17 mouse cellular contexts compared by ENCODE assay signal in genomic region chr1:155106310-155106709, GRCm38 (mm10).
"Had no signal": no experiment of that assay in that cellular context is flagged by ENCODE, and none has a peak within 500 bp of the region (broad histone marks: within the 10 kb centered on the region; RNA-seq: fewer than 3 reads in every experiment).

No protein-coding gene starts in this region.

- H3K4me2 ChIP-seq: lung, embryonic 15.5 days; midbrain, embryonic 12.5 days; neural tube, embryonic 12.5 days; stomach, embryonic 15.5 days had no signal

- H3K4me3 ChIP-seq: lung, embryonic 15.5 days; megakaryocyte, embryonic 14.5 days; midbrain, embryonic 12.5 days; neural tube, embryonic 12.5 days; stomach, embryonic 15.5 days had no signal

- H3K36me3 ChIP-seq: lung, embryonic 15.5 days; midbrain, embryonic 12.5 days; neural tube, embryonic 12.5 days; stomach, embryonic 15.5 days had no signal

- H3K27ac ChIP-seq: lung, embryonic 15.5 days; macrophage; midbrain, embryonic 12.5 days; neural tube, embryonic 12.5 days; stomach, embryonic 15.5 days; stomach, postnatal 0 days had no signal

- ATAC-seq: liver, postnatal 0 days; lung, postnatal 0 days had no signal

- DNase-seq: liver, postnatal 0 days; lung, adult 2 months; lung, postnatal 14 days; lung, postnatal 36 days; midbrain, embryonic 14.5 days; right cerebral cortex, postnatal 14 days; thymus, adult 2 months; thymus, postnatal 25 days; thymus, postnatal 4 days had no signal

- H3K9me3 ChIP-seq: lung, embryonic 15.5 days; megakaryocyte, embryonic 14.5 days; midbrain, embryonic 12.5 days; neural tube, embryonic 12.5 days; stomach, embryonic 15.5 days had no signal

- H3K9ac ChIP-seq: liver, postnatal 0 days; lung, embryonic 15.5 days; midbrain, embryonic 12.5 days; neural tube, embryonic 12.5 days; stomach, embryonic 15.5 days had no signal

- H3K27me3 ChIP-seq: lung, embryonic 15.5 days; neural tube, embryonic 12.5 days; stomach, embryonic 15.5 days had no signal
